In genomic region chr8:104075079-104075478, GRCm38 (mm10) we compare ENCODE assay signal across 22 mouse cellular contexts. TPM values are rescaled to one million over a fixed set of nuclear protein-coding genes. Genes with fewer than 3 reads are reported as not detected.
"Had no signal": no experiment of that assay in that cellular context is flagged by ENCODE, and none has a peak within 500 bp of the region (broad histone marks: within the 10 kb centered on the region; RNA-seq: fewer than 3 reads in every experiment).

No protein-coding gene starts in this region.

- H3K27me3 ChIP-seq: limb, embryonic 12.5 days; limb, embryonic 15.5 days; neural tube, embryonic 13.5 days had no signal

- H3K9me3 ChIP-seq: limb, embryonic 12.5 days; limb, embryonic 15.5 days; neural tube, embryonic 13.5 days had no signal

- H3K36me3 ChIP-seq: limb, embryonic 12.5 days; limb, embryonic 15.5 days; neural tube, embryonic 13.5 days had no signal

- H3K27ac ChIP-seq: kidney, postnatal 0 days; left cerebral cortex, adult 2 months; limb, embryonic 12.5 days; limb, embryonic 15.5 days; liver, embryonic 14.5 days; macrophage; neural tube, embryonic 13.5 days; stomach, postnatal 0 days had no signal

- DNase-seq: kidney, adult 18-20 months; kidney, postnatal 36 days; layer of hippocampus, postnatal 36 days; left cerebral cortex, postnatal 4 days; liver, postnatal 0 days; lung, embryonic 14.5 days; retina, postnatal 1 day; thymus, postnatal 25 days had no signal

- H3K9ac ChIP-seq: limb, embryonic 12.5 days; limb, embryonic 15.5 days; liver, embryonic 14.5 days; liver, postnatal 0 days; lung, embryonic 14.5 days; neural tube, embryonic 13.5 days had no signal

- H3K4me2 ChIP-seq: limb, embryonic 12.5 days; limb, embryonic 15.5 days; liver, embryonic 11.5 days; lung, embryonic 14.5 days; neural tube, embryonic 13.5 days had no signal

- ATAC-seq: inflammation-experienced regulatory T-cells, adult 6 months; intestine, embryonic 16.5 days; liver, postnatal 0 days; lung, postnatal 0 days had no signal

- H3K4me3 ChIP-seq: left cerebral cortex, adult 2 months; limb, embryonic 12.5 days; limb, embryonic 15.5 days; myocyte; neural tube, embryonic 13.5 days had no signal

RNA-seq across cellular contexts. Expression of gene Cdh5, which starts 26.3 kb away (rescaled TPM):
- total RNA-seq: neutrophil, adult 5-6 weeks had no signal
